Mouse (Mus musculus) frontal cortex, postnatal 25 days (tissue): ENCODE measurements at regions not wholly inside any gene's neighbourhood (a gene's known extent, or its start where the extent isn't known, plus 50 kb on each side); places are given as distances from the start of the nearest gene placed in this dataset.
"Not testable (repeated sequence)": the region's sequence is repeated elsewhere in the genome, so short reads cannot be mapped to it uniquely, and the experiment has no call there.

ENCODE experiments used
- DNase-seq, 2 experiments: peaks; one replicate each; pipeline ENCODE4 v3.0.0; 2022; ENCODE audit warnings: low spot score in 2 of 2

DNA sequence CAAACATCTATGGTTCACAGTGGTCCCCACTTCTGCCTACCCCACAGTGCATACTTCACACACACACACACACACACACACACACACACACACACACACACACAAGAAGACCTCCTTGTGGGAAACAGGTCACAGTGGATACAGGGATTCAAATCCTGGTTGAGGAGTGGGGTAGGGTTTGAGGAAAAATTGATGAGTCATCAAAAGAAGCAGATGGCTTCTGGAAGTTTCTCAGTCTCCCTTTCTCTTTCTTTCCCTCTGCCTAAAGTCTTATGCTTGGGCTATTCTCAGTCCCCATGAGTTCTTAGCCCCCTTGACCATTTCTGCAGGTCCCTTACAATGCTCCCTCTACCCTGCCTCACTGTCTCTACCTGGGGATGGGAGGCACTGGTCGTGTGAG is 56.4 kb downstream of the Rassf10 start:
- DNase-seq, result no peak

DNA sequence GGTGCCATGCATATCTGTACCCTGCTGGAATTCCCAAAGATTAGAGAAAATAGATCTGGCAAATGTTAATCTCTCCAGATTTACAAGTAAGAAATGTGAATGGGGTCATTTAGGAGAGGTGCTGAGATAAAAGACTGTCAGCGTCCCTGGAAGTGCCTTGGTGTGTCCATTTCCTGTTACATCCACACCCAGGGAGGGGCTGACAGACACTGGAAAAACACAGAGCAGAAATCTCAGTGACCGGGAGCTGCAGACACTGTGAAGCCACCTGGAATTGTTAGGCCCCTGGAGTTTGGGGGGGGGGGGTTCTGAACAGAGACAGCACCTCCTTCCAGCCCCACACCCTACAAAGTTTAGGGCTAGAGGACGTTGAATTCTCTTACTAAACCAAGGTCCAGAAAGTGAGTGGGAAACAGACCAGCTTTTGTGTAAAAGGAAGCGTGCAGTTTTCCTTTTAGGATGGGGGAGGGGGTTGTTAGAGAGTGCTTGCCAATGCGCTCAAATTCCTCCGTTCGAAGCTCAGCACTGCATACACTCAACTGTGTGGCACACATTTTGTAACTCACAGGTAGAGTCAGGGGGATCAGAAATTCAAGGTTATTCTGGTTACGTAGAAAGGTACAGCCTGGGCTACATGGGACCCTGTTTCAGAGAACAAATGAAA is 63.5 kb downstream of the Rassf10 start:
- no peak for DNase-seq

DNA sequence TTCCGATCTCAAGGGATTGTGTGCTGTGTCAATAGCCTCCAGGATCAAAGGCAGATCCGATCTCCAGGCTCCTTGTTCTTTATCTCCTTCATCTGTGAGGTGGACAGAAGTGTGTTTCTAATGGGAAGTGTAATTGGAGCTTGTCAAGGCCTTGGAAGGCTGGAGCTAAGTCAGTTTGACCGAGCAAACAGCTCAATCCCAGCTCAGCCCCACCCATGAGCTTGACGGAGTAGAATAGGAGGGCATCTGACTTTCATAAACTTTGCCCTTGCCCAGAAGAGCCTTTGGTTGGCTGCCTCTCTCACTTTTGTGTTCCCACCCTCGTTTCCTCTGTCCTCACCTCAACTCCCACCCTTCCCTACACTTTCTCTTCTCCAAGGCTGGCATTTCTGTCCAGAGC is 67.7 kb downstream of the Rassf10 start:
- DNase-seq, result no peak

DNA sequence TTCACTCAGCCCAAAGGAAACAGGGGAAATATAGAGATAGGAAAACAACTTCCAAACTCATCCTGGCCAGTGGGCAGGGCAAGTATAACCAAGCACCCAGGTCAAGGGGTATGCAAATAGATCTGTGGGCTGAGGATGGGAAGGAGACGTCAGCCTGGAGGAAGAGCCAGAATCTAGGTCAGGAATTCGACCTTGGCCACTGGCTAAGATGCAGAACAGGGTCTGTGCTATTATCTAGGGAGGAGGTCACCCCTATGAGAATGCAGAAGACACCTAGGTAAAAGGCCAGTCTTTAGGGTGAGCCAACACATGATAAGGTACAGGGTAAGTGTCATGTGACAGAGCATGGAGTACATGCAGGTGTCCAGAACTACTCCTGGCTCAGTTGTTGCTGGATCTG is 68.8 kb downstream of the Rassf10 start:
- no peak for DNase-seq

DNA sequence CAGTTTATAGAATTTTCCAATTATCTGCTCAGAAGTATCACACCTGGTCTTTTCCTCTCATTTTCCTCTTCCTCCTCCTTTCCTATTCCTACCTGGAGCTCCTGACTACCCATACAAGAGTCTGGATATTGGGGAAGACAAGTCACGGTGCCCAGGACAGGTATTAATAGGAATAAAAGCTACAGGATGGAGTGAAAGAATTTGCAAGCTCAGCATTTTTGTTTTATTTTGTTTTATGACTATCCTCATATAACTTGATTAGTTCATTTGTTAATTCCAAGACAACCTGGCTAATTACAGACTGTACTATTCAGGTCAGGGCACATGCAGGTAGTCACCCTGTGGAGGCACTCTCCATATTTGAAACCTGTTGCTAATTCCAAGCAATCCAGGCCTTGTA is 72.0 kb downstream of the Rassf10 start:
- no peak for DNase-seq

DNA sequence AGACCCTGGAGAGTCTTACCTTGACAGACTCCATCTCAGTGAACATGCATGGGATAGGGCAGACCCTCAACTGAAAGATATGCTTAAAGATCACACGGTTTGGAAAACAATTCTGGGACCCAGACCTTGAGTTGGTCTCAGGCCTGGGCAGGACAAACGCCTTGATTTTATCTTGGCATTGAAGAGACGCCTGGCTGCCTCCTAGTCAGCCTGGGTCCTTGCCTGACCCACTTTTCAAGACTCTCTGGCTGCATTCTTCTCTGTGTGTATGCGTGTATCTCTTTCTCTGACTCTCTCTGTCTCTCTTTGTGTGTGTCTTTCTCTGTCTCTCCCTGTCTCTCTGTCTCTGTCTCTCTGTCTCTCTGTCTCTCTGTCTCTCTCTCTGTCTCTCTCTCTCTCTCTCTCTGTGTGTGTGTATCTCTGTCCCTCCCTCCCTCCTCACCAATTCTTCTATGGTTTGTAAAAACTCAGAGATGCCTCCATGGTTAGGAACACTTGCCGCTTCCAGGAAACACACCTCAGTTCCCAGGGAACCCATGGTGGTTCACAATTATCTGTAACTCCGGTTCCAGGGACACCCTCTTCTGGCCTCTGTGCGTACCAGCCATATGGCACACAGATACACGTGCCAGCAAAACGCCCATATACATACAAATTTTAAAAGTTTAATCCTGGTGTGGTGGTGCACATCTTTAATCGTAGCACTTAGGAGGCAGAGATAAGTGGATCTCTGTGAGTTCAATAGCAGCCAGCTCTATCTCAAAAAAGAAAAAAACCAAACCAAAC is 72.7 kb downstream of the Rassf10 start:
- DNase-seq, result no peak

DNA sequence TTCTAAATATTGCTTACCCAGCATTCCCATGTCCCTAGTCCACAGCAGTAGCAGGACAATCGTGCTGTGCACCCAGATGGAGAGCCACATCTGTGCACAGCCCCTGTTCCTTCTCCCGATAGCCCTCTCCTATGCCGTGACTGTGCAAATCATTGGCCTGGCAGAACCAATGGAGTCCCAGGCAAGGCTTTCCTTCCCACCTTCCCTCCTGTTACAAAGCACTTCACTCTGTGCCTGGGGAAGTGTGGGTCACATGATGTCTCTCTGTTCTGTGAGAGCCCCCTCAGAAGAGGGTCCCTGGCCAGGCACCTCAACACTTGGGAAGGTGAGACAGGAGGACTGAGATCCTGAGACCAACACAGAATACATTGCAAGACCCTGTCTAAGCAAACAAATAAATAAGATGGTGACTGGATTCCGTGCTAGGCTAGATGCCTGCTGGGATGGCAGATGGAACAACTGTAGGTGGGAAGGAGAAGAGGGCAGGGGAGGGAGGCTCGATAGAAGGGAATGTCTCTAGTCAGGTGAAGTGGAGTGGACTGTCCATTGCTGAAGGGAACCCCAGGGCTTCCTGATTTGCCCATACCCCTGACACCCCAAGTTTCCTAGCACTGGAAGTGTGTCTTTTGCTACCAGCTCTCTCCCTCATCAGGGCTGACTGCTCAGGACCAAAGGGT is 73.5 kb downstream of the Rassf10 start:
- DNase-seq, result no peak

DNA sequence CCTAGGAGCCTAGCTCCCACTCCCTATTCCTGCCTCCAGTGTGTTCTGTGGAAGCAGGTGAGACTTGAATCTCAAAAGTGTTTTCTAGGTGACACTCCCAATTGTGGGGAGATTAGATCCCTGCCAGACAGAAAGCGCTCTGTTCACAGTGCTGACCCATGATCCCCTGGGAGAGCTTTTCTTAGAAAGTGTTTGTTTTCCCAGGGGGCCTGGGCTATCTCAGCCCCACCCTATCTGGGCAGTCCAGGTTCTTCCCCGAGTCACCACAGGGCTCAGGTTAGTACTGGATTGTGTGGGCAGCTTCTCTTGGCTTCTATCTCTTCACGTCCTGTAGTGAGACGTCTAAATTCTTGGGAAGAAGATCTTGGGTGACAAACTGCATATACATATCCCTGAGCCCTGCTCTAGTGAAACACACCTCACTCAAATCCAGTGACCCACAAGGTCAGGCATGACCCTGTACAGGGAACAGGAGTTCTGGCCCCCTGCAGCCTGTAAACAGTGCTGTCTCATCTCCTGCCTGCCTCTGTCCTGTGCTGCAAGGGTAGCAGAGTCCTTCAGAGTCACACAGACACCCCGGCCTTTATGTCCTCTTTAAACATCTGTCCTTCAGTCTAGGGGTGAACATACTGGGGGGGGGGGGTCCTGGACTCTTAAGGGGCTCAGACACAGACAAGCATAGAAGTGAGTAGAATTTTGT is 76.4 kb downstream of the Rassf10 start:
- DNase-seq, result no peak

DNA sequence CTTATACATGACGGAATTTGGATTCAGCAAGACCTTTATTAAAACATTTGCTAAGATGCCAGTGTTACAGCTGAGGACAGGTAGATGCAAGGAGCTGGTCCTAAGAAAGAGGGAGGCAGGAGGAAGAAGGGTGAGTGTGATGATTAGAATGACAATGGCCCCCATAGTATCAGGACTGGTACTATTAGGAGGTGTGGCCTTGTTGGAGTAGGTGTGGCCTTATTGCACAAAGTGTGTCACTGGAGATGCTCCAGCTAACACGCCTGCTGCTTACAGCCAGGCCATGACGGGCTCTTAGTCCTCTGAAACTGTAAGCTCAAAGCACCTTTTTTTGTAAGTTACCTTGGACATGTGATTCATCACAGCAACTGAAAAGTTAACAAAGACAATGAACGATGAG is 82.0 kb downstream of the Rassf10 start:
- DNase-seq, result no peak

DNA sequence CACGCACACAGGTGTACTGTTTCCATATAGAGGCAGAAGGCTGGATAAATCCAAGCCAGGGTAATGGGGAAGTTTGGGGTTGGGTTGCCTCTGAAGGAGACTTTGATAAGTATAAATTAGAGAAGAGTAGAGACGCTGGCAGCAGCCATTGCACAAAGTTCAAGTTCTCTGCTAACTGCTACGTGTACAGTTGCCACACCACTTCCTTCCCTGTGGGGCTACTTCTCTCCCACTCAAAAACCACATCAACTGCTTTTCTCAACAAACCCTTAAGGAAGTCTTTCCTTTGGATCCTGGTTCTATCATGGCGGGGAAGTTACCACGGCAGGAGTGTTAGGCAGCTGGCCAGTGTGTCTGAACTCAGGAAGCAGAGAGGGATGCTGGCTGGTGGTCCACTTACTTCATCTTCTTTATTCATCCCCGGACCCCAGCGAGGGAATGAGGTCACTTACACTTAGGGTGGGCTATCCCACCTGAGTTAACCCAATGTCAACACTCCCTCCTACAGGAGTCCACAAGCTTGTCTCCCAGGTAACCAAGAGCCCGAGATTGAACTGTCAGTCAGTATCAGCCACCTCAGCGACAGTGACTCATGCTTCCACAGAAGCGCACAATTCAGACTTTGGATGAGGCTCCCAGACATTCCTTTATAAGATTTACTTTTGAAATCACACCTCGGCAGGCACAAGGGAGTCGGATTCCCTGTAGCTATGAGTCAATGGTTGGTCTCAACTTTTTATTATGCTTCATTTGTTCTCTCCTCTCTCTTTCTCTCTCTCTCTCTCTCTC is 84.3 kb downstream of the Rassf10 start:
- no peak for DNase-seq

DNA sequence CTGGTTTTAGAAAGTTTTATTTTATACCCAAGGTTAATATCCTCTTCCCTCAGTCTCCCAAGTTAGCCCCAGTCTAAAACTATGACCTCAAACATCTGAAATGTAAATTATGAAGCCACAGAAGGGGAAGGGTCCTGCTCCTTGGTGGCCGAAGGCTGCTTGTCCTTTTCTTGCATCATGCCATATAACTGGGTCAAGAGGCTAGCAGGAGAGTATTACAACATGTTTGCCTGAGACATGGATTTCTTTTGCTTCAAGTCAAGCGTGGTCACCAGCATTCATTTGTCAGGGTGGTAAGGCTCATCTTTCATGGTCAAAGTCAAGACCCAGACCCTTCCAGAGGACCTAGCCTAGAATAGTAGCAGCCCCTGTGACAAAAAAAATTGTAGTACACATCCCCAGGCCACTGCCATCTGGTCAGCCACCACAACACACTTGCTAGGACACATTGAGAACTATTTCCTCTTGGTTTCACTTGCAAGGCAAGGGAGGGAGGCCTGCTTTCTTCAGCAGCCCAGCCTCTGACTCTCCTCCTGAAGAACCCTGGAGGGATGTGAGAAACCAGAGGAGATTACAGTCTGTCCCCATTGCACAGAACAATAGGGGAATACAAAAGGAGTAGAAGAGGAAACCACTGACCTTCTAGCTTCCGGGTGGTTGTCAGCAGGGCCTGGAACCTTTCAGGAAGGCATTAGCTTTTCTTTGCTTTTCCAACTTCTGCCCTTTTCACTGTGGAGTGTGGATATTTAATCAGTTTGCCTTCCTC is 85.3 kb downstream of the Rassf10 start:
- no peak for DNase-seq

DNA sequence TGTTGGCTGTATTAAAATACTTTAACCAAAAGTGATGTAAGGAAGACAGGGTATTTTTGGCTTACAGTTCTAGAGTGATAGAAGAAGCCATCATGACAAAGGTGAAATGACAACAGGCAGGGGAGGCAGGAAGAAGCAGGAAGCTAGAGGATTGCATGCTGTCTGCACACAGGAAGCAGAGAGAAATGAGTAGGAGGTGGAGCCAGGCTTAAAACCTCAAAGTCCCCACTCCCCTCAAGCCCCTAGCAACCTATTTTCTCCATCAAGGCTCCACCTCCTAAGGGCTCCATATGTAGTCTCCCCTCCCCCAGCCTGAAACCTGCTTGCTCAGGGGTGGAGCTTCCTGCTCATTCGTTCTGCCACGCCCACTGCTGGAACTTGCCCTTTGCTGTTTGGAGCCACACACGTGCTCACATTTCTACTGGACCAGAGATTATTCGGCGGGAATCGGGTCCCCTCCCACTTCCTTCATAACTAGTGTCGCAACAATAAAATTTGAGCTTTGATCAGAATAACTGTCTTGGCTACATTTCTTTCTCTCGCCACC is 91.9 kb downstream of the Rassf10 start:
- not testable (repeated sequence) for DNase-seq

DNA sequence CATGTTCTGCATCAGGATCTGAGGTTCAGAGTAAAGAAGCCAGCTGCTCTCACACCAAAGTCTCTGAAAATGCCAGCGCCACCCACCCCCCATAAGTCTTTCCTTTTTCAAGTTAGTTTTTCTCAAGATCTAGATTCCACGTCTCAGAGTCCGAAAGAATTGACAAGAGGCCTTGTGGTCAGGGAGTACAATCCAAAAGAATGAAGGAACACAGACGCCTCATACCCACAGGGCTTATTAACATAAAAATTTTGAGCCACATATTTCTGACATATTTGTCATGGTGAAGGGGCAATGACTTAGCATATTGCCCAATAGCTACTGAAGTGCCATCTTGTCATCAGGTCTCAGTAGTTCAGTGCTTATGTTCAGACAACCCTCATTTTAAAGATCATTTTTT is 92.6 kb downstream of the Rassf10 start:
- no peak for DNase-seq

DNA sequence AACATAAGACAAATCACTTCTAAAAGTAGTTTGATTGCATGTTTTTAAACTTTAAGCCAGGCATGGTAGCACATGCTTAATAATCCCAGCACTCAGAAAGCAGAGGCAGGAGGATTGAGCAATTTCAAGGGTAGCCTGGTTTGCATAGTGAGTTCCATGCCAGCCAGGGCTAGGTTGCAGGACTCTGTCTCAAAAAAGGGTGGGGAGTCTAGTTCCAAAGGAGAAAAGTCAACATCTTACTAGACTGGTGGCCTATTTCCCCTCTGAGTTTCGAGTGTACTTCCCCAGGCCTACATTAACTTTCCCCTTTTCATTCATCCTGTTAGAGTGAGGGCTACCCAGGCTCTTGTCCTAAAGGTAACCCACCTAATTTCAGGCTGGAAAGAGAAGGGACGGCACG is 93.8 kb downstream of the Rassf10 start:
- DNase-seq, result no peak

DNA sequence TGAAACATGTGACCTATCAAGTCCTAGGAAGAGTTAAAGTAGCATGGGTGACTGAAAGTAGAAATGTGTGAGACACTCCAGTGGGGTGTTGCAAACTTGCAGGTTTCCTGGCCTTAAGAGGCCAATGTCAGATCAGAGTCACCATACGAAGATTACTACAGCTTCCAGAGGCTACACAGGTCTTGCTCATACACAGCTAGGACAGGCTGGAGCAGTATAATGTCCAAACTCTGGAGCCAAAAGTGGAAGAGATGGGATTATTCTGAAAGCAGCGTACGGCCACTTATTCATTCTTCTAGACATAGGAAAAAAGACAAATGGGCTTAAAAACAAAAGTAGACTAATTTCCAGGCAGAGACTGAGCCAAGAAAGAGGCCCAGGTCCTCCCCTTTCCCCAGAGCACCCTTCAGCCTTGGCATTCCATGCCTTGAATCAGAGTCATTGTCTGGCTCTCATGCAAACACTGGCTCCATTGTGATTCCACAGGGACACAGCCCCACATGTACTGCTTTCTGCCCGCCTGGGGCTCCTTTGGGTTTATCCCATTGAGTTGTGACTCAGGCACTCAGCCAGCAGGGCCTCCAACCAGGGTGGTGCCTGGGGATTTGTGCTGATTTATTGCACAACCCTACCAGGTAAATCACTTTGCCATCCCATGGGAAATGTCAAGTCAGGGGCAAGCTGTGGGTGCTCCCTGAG is 94.5 kb downstream of the Rassf10 start:
- no peak for DNase-seq

DNA sequence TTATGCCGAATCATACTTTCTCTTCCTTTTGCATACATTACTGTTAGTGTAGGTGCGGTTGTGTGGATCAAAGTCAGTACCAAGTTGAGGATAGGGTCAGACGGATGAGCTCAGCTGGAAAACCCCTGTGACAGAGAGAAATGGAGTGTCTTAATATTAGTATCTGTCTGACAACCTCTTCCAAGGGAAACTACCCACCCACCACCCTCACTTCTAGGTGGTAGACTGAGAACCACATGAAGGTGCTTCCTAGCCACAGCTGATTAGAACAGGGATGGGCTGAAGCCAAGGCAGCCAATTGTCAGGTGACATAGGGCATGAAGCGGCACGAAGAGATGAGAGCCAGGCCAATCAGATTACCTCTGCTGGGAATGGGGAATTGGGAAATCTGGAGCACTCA is 95.7 kb downstream of the Rassf10 start:
- no peak for DNase-seq

DNA sequence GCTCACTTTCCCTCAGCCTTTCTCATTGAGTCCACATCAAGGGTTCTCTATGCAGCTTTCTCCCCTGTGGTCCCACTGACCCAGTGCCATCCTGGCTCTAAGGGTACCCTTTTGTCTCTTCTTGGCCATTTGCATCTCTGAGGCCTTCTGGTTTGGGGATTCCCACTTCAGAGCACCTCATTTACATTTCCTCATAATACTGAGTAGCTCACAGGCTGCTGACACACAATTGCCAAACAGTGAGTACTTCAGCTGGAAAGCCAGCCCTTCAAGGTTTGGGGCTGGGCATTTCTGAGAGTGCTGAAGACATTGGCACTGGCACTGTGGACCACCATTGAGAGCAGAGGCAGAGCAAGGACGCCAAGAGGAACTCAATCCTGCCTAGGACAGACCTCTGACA is 99.2 kb downstream of the Rassf10 start:
- DNase-seq, result no peak

DNA sequence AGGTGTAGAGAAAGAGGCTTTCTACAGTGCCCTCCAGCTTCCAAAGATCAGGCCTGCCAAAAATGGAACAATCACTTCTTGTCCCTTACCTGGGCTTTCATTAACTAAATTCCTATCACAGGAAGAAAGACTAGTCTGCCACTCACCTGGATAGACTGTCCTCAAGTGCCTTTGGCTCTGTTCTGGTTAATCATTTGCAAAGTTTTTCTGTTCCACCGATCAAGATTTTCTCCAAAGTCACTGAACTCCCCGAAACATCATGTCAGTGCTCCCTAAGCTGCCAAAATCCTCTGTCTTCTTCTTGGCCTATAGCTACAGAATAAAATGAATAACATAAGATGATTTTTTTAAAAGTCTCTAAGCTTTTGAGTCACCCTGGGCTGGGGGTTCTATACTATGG is 102.7 kb downstream of the Rassf10 start:
- no peak for DNase-seq

DNA sequence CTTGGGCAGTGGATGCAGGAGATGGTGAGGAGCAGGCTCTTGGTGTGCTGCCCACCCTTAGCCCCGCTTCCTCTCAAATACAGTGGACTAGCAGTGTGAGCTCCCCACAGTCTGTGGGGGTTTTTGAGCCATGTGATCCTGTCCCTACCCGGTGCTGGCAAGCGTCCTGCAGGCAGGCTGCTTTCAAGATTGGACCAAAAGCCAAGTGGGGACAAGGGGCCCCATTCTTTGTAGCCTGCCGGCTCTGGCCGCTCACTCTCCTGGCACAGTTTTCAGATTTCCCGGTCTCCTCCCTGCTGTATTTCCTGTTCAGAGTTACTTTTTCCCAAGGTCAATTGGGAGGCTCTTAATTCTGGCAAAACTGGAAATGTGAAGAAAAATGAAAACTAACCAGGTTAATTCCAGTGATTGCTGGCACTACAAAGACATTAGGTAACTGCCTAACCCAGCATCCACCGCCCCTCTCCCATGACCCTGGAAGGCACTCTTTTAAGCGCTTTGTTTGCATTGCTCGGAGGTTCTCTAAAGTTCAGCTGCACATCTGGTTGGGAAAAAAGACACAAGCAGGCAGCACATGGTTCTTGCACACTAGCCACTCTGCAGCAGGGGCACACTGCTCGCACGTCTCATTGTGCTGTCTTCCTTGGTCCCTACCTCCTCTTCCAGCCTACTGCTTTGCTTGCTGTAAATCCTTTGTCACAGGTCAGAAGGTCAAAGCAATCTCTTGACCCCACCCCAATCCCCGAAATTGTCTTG is 105.6 kb downstream of the Rassf10 start:
- no peak for DNase-seq
